Mouse (Mus musculus): Measurements from ENCODE around the gene Prn.

Prn gene

GRCm38 (mm10) chr2:131948156-131948555 lies 38.4 kb downstream of the Prn start:
- in situ Hi-C loops (cut with MboI, MseI) = loop anchor here (10.0 kb wide), 1 partner anchor 383 kb away; the partner anchor contains the start of gene Adra1d

- in situ Hi-C loops (cut with MboI, MseI) = loop anchor here (10.0 kb wide), 1 partner anchor 384 kb away; the partner anchor contains the start of gene Adra1d
These were observed 39.3 kb downstream of the Prn start for GRCm38 (mm10) chr2:131948916-131949639.

GRCm38 (mm10) chr2:131949767-131950597 lies 40.2 kb downstream of the Prn start:
- in situ Hi-C loops (cut with MboI, MseI) = loop anchor here (10.0 kb wide), 2 partner anchors 55 to 385 kb away; partner anchors contain the start of gene Adra1d

- in situ Hi-C loops (cut with MboI, MseI) = loop anchor here (10.0 kb wide), 1 partner anchor 56 kb away; no protein-coding TSS in a partner anchor
These were observed 40.9 kb downstream of the Prn start, which contains the start of gene Prnd for GRCm38 (mm10) chr2:131950598-131951095. Prnd (plus strand) TSS chr2:131950861.

- in situ Hi-C loops (cut with MboI, MseI) = loop anchor here (10.0 kb wide), 1 partner anchor 58 kb away; no protein-coding TSS in a partner anchor
These were observed 42.7 kb downstream of the Prn start for GRCm38 (mm10) chr2:131952456-131952855.

GRCm38 (mm10) chr2:131952961-131953538 lies 43.3 kb downstream of the Prn start:
- in situ Hi-C loops (cut with MboI, MseI) = loop anchor here (10.0 kb wide), 1 partner anchor 58 kb away; no protein-coding TSS in a partner anchor

- in situ Hi-C loops (cut with MboI, MseI) = loop anchor here (10.0 kb wide), 1 partner anchor 59 kb away; no protein-coding TSS in a partner anchor
These were observed 44.0 kb downstream of the Prn start for GRCm38 (mm10) chr2:131953711-131954110.

GRCm38 (mm10) chr2:131954835-131955234 lies 45.1 kb downstream of the Prn start:
- in situ Hi-C loops (cut with MboI, MseI) = loop anchor here (10.0 kb wide), 1 partner anchor 60 kb away; no protein-coding TSS in a partner anchor

GRCm38 (mm10) chr2:131955264-131955663 lies 45.5 kb downstream of the Prn start:
- in situ Hi-C loops (cut with MboI, MseI) = loop anchor here (10.0 kb wide), 1 partner anchor 60 kb away; no protein-coding TSS in a partner anchor

GRCm38 (mm10) chr2:131956336-131957256 lies 46.8 kb downstream of the Prn start:
- in situ Hi-C loops (cut with MboI, MseI) = loop anchor here (10.0 kb wide), 1 partner anchor 62 kb away; no protein-coding TSS in a partner anchor

- in situ Hi-C loops (cut with MboI, MseI) = loop anchor here (10.0 kb wide), 1 partner anchor 63 kb away; no protein-coding TSS in a partner anchor
These were observed 48.0 kb downstream of the Prn start for GRCm38 (mm10) chr2:131957731-131958222.

GRCm38 (mm10) chr2:131961671-131962070 lies 51.9 kb downstream of the Prn start:
- in situ Hi-C loops (cut with MboI, MseI) = no loop called here

- in situ Hi-C loops (cut with MboI, MseI) = no loop called here
These were observed 60.8 kb downstream of the Prn start for GRCm38 (mm10) chr2:131970597-131970996.

GRCm38 (mm10) chr2:131971098-131971497 lies 61.3 kb downstream of the Prn start:
- in situ Hi-C loops (cut with MboI, MseI) = no loop called here

- in situ Hi-C loops (cut with MboI, MseI) = no loop called here
These were observed 66.9 kb downstream of the Prn start for GRCm38 (mm10) chr2:131976663-131977062.

- in situ Hi-C loops (cut with MboI, MseI) = loop anchor here (5.0 kb wide), 1 partner anchor 131 kb away; no protein-coding TSS in a partner anchor
These were observed 71.1 kb downstream of the Prn start for GRCm38 (mm10) chr2:131980866-131981265.

GRCm38 (mm10) chr2:131982546-131983196 lies 72.9 kb downstream of the Prn start:
- in situ Hi-C loops (cut with MboI, MseI) = loop anchor here (5.0 kb wide), 1 partner anchor 130 kb away; no protein-coding TSS in a partner anchor

GRCm38 (mm10) chr2:131987950-131988349 lies 78.2 kb downstream of the Prn start:
- in situ Hi-C loops (cut with MboI, MseI) = no loop called here

GRCm38 (mm10) chr2:131988550-131988949 lies 78.8 kb downstream of the Prn start:
- in situ Hi-C loops (cut with MboI, MseI) = no loop called here

Measured in T-helper 1 cell (primary cell).